13 mouse cellular contexts compared by ENCODE assay signal in the genomic region with DNA sequence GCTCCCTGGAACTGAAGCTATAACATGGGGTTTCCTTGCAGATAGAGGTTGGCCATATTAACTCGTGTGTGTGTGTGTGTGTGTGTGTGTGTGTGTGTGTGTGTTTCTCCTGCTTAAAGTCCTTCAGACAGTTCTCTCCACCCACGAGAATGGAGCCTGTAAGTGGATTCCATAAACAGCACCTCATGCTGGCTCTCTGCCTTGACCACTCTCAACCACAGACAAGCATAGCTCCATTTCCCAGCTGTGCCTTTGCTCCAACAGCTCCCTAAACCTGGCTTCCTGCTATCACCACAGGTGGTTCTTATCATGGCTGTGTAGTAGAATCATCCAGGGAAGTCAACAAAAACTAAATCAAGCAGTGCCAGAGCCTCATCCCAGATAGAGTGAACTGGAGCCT.
"Had no signal": no experiment of that assay in that cellular context is flagged by ENCODE, and none has a peak within 500 bp of the region (broad histone marks: within the 10 kb centered on the region; RNA-seq: fewer than 3 reads in every experiment).

No protein-coding gene starts in this region.

- H3K4me1 ChIP-seq: limb, embryonic 12.5 days; midbrain, embryonic 12.5 days; neural tube, embryonic 15.5 days had no signal

- DNase-seq: kidney, adult 2 months; kidney, postnatal 25 days; liver; liver, embryonic 13.5 days; liver, postnatal 0 days; right cerebral cortex, adult 18-20 months; right cerebral cortex, postnatal 25 days; thymus, postnatal 36 days had no signal

- H3K9ac ChIP-seq: limb, embryonic 12.5 days; liver, embryonic 13.5 days; liver, postnatal 0 days; midbrain, embryonic 12.5 days; neural tube, embryonic 15.5 days had no signal

- H3K27ac ChIP-seq: left cerebral cortex, adult 2 months; limb, embryonic 12.5 days; liver, embryonic 13.5 days; midbrain, embryonic 12.5 days; neural tube, embryonic 15.5 days had no signal

- H3K27me3 ChIP-seq: liver, embryonic 13.5 days; neural tube, embryonic 15.5 days had no signal

- H3K4me3 ChIP-seq: left cerebral cortex, adult 2 months; limb, embryonic 12.5 days; liver, embryonic 13.5 days; megakaryocyte, embryonic 14.5 days; midbrain, embryonic 12.5 days; neural tube, embryonic 15.5 days had no signal

- H3K36me3 ChIP-seq: liver, embryonic 13.5 days; midbrain, embryonic 12.5 days; neural tube, embryonic 15.5 days had no signal
